Mouse (Mus musculus) adipocyte (in vitro differentiated cells): ENCODE results near the gene Col5a2.
"Not testable (repeated sequence)": the region's sequence is repeated elsewhere in the genome, so short reads cannot be mapped to it uniquely, and the experiment has no call there.

ENCODE experiments used
- DNase-seq: peaks from one replicate; pipeline ENCODE4 v3.0.0-alpha.2; 2016; ENCODE audit warnings: low spot score

Col5a2 gene

DNA sequence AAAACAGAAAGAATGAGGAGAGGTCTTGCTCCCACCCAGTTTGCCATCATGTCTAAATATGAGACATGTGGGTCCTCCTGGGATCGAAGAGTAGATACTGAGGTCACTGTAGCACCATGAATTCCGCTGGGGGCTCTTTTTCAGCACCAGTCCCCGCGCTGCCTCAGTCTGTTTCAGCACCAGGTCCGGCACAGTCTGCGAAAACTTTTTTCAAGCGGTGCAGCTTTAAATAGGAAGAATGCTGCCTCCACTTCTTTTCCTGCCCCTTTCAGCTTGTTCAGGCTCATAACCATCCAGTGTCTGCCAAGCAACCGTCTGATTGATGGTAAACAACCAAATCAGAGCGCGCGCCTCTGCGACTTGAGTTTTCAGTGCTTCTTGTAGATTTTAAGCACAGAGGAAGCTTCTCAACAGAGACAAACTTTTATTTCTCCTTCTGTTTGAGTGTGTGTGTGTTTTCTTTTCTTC lies at the start of gene Col5a2:
Gene Col5a2, minus strand, starts transcription at position 418 of the 468 bp plus-strand sequence.
- peak; percentile 95 for DNase-seq

GRCm38 (mm10) chr1:45550531-45550930 lies 47.4 kb upstream of the Col5a2 start:
- no peak for DNase-seq

- DNase-seq: peak; percentile 94
Observed at GRCm38 (mm10) chr1:45541888-45542287, 38.8 kb upstream of the Col5a2 start.

GRCm38 (mm10) chr1:45541161-45541560 lies 38.1 kb upstream of the Col5a2 start:
- peak; percentile 65 for DNase-seq

DNA sequence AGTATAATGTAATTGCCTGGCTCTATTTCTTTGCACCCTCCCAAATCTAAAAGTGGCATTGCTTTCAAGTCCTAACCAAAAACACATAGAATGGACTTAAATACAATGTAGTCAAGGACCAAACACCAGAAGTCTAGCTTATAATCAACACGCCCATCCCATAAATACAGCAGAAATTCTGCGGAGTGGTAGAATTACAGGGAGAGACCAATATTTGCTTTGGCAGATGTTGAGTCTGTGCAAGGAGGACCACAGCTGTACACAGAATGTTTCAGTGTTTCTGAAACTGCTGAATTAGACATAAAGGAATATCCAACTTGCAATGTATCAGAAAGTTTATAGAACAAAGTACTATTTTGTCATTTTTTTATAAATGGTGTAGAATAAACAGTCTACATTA lies 28.4 kb upstream of the Col5a2 start:
- DNase-seq: no peak

- not testable (repeated sequence) for DNase-seq
Observed at GRCm38 (mm10) chr1:45527476-45527875, 24.4 kb upstream of the Col5a2 start.

DNA sequence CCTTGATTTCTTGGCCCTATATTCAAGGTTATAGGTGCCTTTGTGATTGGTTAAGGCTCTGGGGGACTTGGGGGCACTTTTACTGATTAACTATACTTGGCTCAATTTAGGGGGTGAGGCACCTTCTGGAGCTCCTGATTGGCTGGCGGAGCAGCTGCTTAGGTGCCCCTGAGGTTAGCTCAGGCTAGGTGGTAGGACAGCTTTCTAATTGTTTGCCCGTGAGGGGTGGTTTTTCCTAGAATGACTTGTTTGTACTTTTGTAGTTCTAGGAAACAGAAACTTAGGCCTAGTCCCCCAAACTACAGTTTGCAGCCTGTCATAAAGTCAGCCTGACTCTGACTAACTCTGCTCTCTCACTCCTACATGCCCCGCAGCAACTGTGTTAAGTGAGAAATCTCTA lies 20.5 kb upstream of the Col5a2 start:
- DNase-seq: no peak

DNA sequence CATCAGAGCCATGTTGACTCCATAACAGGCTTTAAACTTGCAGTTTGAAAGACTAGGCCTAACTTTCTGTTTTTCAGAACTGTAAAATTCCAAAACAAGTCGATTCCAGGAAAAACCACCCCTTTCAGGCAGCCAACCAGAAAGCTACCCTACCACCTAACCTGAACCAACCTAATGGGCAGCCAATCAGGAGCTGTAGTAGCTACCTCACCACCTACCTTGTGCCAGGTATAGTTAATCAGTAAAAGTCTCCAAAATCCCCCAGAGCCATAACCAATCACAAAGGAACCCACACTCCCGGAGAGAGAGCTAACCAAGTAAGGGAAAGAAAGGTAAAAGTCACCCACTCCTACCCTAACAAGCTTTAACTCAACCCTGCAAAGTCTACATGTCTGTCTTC lies 18.4 kb upstream of the Col5a2 start:
- no peak for DNase-seq

DNA sequence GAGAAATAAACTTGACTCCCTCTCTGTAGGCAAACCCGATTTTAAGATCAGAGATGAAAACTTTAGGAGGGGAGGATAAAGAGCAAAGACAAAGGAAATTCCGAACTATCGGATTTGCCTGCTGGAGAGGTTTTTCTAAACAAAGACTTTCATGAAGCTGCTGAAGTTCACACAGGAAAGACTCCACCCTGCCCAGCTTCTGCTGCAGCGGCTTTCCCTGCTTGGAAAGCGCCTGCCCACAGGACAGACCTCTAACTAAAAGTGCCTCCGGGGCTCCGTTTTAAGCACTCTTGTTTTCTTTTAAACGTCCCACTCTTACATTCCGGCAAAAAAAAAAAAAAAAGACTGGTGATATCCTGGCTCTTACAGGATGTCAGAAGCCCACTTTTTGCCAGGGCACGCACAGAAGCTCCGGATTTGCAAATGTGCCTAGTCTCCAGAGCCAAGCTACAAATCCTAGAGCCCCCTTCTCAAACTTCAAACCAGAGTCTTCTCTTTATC lies 791 bp downstream of the Col5a2 start:
- DNase-seq: peak; percentile 71

DNA sequence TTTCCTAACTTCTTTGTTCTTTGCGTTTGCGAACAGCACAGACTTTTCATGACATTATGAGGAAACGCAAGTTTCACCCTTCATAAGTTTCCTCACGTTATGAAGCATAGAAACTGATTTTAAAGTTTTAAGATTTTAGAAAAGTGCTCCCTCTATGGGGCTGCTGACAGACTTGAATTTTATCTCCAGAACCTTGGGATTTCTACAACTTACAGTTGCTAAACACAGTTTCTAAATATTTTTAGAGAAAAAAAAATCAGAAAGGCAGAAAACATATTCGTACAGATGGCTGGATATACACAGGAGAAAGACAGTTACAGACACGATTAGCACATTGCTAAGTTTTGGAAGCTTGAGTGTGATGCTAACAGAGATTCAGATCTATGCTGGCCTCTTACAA lies 1.6 kb downstream of the Col5a2 start:
- peak; percentile 66 for DNase-seq

DNA sequence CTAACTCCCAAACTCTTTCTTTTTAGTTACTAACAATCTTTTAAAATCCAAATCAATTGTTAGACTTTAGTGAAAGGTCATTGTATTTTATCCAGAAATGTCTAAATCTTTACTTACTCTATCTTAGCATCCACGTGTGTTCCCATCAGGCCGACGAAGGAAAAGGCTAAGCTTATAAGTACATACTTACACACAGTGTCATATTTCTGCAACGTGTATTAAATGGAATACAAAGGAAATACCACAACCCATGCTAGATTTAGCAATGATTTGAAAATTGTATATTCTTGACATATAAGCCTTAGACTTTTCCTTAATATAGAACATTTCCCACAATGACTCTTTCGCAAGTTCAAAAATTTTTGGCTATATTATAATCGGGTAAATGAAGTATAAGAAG lies 2.6 kb downstream of the Col5a2 start:
- no peak for DNase-seq

DNA sequence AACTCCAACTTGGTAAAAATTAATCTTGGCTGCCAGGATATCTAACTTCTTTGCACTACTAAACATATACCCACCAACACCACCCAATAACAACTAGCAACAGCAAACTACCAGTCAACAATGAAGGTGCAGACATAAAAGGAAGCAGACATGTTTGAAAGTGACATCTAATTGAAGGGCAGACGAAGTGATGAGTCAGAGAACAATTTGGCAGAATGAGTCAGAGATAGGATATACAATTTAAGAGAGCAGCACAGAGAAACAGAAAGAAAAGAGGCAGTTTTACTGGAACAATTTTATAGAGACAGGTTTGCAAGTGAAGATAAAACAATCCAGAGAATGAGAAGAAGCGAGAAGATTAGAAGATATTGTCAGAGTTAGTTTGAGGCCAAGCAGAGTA lies 8.1 kb downstream of the Col5a2 start:
- DNase-seq: no peak

DNA sequence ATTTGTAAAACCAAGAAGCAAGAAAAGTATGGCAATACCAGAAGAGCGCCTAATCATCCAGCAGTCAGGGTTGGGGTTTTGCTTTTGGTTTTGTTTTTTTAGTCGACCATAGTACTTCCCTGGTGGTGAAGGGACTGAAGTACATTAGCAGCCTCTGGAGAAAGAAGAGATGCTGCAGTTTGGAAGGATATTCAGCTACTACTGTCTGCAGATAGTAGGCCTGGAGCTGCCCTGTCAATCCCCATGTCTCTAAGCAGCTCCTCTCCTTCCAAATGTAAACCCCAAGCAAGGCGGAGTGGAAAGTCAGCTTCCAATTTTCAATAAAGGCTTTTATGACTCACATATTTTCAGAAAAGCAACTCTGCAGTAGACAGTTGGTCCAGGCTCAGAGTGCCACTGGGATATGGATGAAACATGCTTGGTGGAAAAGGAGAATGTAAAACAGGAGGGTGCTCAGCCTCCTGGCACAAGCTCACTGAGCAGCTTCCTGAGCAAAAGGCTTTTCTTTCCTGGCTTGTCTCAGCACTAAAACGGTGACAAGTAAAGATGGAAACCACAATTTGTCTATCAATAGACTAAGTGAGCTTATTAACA lies 10.9 kb downstream of the Col5a2 start:
- no peak for DNase-seq

- DNase-seq: no peak
Observed at GRCm38 (mm10) chr1:45490451-45490850, 12.6 kb downstream of the Col5a2 start.

GRCm38 (mm10) chr1:45488291-45488690 lies 14.8 kb downstream of the Col5a2 start:
- peak; percentile 25 for DNase-seq

- DNase-seq: no peak
Observed at GRCm38 (mm10) chr1:45483001-45483400, 20.1 kb downstream of the Col5a2 start.

GRCm38 (mm10) chr1:45481876-45482275 lies 21.2 kb downstream of the Col5a2 start:
- DNase-seq: no peak

DNA sequence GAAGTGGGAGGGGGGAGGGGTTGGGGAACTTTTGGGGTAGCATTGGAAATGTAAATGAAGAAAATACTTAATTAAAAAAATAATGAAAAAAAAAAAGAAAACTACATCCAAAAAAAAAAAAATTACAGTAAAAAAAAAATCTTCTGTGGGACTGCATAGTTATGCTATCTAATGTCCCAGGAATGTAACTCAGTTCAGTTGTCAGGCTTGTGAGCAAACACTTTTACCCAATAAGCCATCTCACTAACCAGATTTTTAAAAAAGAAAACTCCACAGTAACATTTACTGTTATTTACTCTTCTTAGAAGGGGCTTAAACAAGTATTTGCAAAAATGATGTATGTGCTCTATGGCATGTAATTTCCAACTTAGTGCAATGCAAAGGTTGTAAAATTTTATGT lies 24.0 kb downstream of the Col5a2 start:
- DNase-seq: no peak

GRCm38 (mm10) chr1:45472751-45473150 lies 30.3 kb downstream of the Col5a2 start:
- no peak for DNase-seq

GRCm38 (mm10) chr1:45460767-45461166 lies 42.3 kb downstream of the Col5a2 start:
- no peak for DNase-seq

GRCm38 (mm10) chr1:45455763-45456162 lies 47.3 kb downstream of the Col5a2 start:
- DNase-seq: peak; percentile 31

GRCm38 (mm10) chr1:45448856-45449255 lies 54.2 kb downstream of the Col5a2 start:
- peak; percentile 42 for DNase-seq

DNA sequence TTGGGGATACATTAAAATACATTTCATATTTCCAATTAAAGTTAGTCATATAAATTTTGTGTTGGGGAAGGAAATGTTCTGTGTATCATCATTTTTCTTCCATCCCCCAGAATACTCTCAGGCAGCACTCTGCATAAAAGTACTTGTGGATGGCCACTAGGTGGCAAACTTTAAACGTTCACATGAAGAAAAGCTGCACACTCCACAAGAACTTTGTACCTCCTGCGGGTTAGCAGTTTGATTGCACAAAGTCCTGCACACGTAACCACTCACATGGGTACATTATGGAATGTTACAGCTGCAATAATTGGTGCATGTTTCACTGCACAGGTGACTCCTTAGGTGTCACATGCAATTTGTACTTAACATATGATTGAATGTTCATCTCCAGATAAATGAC lies 71.2 kb downstream of the Col5a2 start:
- DNase-seq: peak; percentile 69

GRCm38 (mm10) chr1:45430520-45430919 lies 72.6 kb downstream of the Col5a2 start:
- peak; percentile 90 for DNase-seq
